Mouse (Mus musculus): ENCODE results near the gene Sipa1.
"Not testable (repeated sequence)": the region's sequence is repeated elsewhere in the genome, so short reads cannot be mapped to it uniquely, and the experiment has no call there.

DNA sequence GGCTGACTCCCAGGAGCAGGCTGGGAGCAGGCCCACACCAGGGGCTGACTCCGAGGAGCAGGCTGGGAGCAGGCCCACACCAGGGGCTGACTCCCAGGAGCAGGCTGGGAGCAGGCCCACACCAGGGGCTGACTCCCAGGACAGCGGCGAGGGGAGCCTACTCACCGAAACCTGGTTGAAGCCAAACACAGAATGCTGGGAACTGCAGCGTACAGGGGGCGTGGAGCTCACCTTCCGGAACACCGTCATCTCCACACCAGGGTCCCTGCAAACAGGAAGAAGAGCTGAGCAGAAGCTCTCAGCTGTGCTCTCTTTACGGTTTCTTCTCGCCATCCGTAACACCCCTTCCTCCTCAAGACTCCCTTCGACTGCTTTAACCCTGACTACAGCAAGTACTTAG is 23.4 kb upstream of the Sipa1 start:
- TF ChIP-seq CTCF (IDR thresholded peaks at IDR 0.05; ENCODE audit: extremely low read depth, insufficient read depth, insufficient read length, insufficient replicate concordance); POLR2A (IDR thresholded peaks at IDR 0.05; ENCODE audit: low read depth, low read length): not testable (repeated sequence)
